Mouse (Mus musculus) gastrocnemius, postnatal 14 days (tissue): Measurements from ENCODE around the gene Synj2. TPM values are rescaled to one million over a fixed set of nuclear protein-coding genes. Genes with fewer than 3 reads are reported as not detected.

Source experiments
- DNase-seq: peaks from one replicate; pipeline ENCODE4 v3.0.0; 2021; ENCODE audit warnings: mixed read lengths
- intact Hi-C: fragments of 180-260 bp; cut with DNase I; formaldehyde crosslinking; loops from one replicate; pipeline ENCODE4 v1.15.1; 2025; ENCODE audit warnings: low total_unique reads
- long read RNA-seq, 2 experiments: library from polyadenylated mRNA; stranded (forward); transcript quantifications; one replicate each; pipeline ENCODE4 v2.0.0; 2021
- total RNA-seq, 2 experiments: library from RNA; stranded (reverse); gene quantifications; 2 replicates each; pipeline ENCODE4 v1.2.3; 2021

The Synj2 gene
- total RNA-seq = 10 to 100 TPM; 28.9 to 44.4 TPM
- long read RNA-seq, experiment 1, full-length matches to known transcripts = 3 of 24 reads
- long read RNA-seq, experiment 1, partial matches to known transcripts = 13 of 24 reads
- long read RNA-seq, experiment 1, other reads (novel, unspliced or antisense) = 8 of 24 reads
- long read RNA-seq, experiment 2, full-length matches to known transcripts = 5 of 38 reads
- long read RNA-seq, experiment 2, partial matches to known transcripts = 20 of 38 reads
- long read RNA-seq, experiment 2, other reads (novel, unspliced or antisense) = 13 of 38 reads

DNA sequence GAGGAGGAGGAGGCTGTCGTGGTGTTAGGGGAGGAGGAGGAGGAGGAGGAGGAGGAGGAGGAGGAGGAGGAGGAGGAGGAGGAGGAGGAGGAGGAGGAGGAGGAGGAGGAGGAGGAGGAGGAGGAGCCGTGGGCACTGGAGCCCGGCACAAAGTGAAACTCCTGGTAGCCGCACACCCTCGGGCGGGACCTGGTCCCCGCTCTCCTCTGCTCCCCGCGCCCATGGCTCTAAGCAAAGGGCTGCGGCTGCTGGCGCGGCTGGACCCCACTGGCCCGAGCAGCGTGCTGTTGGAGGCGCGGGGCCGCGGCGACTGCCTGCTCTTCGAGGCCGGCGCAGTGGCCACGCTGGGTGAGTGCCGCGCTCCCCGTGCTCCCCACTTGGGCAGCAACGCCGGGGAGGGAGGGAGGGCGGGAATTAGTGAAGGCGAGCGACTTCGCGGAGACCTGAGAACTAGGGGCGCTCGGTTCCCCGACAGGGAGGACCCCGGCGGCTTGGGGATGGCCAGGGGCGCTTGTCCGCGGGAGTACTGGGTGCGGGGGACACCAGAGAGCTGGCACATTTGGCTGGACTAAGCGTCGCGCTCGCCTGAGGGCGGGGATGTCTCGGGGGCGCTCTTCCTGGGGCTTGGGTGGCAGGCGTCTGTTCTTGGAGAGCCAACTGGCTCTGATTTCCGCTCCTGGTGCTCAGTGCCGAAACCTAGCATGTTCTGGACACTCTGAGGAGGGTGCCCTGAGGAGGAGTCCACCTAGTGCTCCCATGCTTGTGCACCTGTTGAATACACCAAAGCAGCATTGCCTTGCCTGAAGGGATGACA, at the start of gene Synj2:
Synj2 (plus strand) TSS at position 51 of the 814 bp plus-strand sequence.
- intact Hi-C loops = loop anchor here (5.0 kb wide), 2 partner anchors 46 to 76 kb away; no protein-coding TSS in a partner anchor
- DNase-seq = peak; percentile 67

GRCm38 (mm10) chr17:5891933-5892683, 49.0 kb upstream of the Synj2 start:
- intact Hi-C loops = no loop called here
- no peak for DNase-seq

DNA sequence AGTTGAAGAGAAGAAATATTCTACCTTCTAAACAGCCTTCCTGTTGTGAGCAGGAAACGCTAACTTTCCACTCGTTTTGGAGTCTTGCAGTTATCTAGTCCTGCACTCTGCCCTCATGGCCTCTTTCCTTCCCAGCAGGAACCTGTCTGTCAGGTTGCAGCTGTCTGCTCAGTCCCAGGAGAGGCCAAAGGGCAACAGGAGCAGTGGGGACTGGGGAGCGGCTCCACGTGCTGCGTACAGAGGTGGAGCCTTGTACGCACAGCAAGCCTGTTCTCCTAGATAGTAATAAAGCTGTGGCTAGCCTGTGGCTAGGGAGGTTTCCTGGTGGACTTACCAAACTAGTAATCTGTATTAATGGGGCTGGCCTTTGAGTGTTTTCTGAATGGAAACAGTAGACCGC, 48.0 kb upstream of the Synj2 start:
- intact Hi-C loops = no loop called here
- DNase-seq = no peak

DNA sequence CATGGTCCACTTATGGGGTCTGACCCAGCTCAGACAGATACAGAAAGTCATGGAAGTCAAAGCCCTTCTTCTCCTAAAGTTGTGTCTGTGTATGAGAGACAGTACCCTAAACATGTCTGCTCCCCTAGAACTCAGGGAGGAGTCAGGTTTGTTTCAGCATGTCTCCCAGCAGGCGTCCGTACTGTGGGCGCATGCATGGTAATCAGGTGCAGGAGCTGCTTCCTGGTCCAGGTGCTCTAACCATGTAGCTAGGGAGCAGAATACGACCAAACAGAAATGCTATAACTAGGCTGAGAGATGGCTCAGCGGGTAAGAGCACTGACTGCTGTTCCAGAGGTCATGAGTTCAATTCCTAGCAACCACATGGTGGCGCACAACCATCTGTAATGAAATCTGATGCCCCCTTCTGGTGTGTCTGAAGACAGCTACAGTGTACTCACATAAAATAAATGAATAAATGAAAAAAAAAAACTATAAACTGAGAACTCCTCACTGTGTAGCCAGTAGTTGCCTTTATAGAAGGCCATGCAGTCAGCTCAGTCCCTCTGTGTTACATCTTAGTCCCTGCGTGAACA, 47.4 kb upstream of the Synj2 start:
- no peak for DNase-seq
- intact Hi-C loops = no loop called here

DNA sequence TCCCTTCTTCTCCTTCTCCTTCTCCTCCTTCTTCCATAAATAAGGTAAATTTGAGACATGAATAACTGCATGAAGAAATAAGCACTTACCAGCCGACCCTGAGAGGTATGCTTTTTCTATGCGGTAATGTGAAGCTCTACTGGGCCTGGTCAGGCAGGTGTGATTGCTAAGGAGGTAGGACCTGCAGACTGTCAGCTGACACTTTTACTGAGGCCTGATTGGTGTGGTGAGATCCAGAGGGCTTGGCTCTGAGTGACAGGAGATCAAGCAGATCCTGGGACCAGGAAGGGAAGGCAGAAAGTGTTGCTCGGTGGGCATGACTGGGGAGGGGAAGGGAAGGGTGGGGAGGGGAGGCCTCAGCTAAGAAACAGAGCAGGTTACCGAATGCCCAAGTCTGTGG, 45.0 kb upstream of the Synj2 start:
- intact Hi-C loops = no loop called here

DNA sequence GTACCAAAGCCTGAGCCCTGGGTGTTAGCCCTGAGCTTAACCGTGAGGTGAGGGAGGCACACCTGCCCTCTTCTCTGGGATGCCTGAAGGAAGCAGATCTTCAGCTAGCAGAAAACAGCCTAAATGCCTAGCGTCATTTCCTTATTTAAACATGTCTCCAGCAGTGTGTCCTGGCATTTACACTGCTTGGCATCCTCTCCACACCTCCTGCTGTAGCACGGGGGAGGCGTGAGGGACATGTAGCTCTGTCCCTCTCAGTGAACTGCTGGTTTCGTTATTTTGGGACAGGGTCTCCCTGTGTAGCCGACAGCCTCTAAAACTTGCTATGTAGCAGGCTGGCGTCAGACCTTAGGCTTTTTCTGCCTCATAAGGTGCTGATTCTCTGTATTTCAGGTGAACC, 44.5 kb upstream of the Synj2 start:
- intact Hi-C loops = no loop called here
- no peak for DNase-seq

More for the DNA sequence above, 45.0 kb upstream of the Synj2 start:
- DNase-seq = no peak

GRCm38 (mm10) chr17:5897326-5898200, 43.5 kb upstream of the Synj2 start:
- intact Hi-C loops = no loop called here

GRCm38 (mm10) chr17:5899251-5899650, 41.8 kb upstream of the Synj2 start:
- DNase-seq = no peak
- intact Hi-C loops = no loop called here

More at GRCm38 (mm10) chr17:5897326-5898200, 43.5 kb upstream of the Synj2 start:
- DNase-seq = no peak

DNA sequence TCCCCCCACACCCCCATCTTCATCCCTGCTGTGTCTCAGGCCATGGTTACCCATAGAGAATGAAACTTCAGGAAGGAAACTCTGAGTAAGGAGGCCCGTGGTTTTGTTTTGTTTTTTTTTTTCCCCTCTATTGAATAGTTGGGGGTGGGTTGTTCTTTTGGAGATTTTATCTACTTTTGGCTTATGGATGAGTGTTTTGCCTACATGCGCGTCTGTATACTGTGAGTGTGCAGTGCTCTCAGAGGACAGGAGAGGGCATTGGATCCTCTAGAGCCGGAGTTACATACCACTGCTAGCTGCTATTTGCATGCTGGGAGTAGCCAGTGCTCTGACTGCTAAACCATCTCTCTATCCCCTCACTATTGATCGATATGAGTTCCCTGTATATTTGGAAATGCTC, 39.7 kb upstream of the Synj2 start:
- intact Hi-C loops = no loop called here

DNA sequence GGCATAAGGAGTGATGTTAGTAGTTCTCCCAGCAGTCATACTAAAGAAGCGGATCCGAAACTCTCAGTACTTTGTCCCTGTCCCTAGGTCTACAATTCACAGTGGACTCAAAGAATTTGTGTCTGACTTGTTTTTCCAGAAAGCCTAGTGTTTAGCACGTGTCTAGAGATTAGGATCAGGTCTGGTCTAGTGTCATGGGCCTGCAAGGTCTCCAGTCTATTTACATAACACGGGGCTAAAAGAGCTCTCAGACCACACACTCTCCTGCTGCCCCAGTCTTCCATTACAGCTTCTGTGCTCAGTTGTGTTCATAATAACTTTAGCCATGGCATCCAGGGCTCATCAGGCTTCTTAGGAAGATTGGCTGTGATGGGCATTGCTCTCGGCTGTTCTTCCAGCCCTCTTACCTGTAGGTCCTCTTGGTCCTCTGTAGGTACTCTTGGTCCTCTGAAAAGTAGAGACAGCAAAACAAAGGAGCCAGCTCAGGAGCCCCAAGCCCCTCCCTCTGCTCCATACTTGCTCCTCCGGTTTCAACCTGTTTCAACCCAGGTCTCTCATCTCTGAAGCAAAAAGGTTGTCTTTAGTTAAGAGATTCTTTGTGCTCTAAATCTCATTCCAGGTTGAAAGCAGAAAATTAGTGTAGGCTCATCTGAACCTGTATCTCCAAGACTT, 37.3 kb upstream of the Synj2 start:
- DNase-seq = no peak
- intact Hi-C loops = no loop called here

More for the DNA sequence above, 39.7 kb upstream of the Synj2 start:
- no peak for DNase-seq

DNA sequence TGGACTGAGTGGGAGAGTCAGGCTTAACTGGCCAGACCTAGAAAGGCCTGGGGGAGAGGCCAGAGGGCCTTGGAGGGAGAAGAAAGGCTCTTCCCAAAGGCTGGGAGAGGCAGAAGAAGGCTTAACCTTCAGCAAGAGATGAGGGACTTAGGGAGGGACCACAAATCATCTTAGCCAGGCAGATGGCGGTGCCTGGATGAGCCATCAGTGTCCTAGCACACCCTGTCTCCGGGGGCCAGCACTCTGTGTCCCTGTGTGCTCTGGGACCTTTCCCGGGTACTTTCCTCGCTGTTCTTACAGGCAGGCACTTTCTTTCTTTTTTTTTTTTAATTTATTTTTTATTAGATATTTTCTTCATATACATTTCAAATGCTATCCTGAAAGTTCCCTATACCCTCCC, 31.4 kb upstream of the Synj2 start:
- DNase-seq = no peak

DNA sequence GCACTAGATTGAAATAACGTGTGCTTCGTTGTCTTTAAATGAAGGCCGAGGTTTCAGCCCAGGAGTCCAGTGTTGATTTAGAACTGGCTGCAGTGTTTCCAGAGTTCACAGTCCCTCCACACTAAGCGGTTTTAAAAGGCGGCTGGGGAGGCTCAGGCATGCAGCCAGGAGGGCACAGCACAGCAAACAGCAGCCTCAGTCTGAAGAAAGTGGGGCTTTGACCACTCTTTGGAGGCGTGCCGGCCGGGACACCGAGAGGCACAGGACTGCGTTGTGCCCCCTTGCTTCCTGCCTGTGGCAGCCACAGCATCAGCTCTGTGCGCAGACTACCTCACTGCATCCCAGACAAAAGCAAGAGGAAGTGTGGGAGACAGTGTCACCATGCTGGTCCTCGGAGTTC, 29.5 kb upstream of the Synj2 start:
- intact Hi-C loops = no loop called here
- no peak for DNase-seq

More for the DNA sequence above, 31.4 kb upstream of the Synj2 start:
- intact Hi-C loops = no loop called here

DNA sequence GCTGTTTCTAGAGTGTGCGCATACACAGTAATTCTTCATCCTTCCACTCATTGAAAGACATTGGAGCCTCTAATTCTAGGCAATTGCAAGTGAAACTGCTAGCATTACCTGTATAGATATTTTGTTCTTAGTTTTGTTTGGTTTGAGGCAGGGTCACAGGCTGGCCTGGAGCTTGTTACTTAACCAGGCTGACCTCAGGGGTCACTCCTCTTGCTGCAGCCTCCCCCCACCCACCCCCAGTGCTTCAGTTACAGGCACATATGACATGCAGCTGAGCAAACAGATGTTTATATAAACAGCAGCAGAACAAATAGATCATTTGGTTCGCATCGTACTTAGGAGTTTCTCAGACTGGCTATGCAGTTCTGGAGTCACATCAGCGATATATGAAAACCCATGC, 28.3 kb upstream of the Synj2 start:
- intact Hi-C loops = no loop called here
- no peak for DNase-seq

- intact Hi-C loops = no loop called here
- peak; percentile 66 for DNase-seq
Observed at GRCm38 (mm10) chr17:5914217-5914616, 26.9 kb upstream of the Synj2 start.

- intact Hi-C loops = no loop called here
- no peak for DNase-seq
Observed at GRCm38 (mm10) chr17:5921954-5922353, 19.1 kb upstream of the Synj2 start.

DNA sequence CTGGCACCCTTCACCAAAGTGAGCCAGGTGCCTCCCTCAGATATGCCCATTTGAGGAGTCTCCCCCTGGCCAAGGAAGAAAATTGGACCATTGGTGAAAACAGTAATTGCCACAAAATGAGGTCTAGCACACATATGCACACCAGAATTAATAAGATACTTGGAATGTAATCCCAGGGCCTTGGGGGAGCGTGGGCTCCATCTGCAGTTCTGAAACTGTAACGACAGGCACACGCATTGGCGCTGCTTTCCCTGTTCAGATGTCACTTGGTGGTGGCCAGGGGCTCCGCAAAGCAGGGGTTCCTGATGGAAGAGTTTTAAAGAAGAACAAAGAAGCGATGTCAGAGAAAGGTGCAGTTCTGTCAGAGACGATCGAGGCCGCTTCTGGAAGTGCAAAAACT, 17.8 kb upstream of the Synj2 start:
- DNase-seq = no peak
- intact Hi-C loops = no loop called here

DNA sequence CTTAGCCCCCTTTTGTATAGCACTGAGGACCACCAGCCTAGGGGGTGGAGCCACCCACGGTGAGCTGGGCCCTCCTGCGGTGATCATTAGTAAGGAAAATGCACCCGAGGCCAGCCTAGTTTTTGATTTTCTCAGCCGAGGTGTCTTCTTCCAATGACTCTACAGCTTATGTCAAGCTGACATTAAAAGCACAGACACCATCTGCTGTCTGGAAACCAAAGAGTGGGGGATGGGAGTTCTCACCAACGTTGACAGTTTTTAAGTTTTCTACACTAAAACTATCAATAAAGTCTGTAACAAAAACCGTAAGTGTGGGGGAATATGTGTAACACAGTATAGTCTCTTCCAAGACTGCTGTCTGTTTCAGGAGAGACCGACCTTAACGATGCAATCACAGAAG, 16.8 kb upstream of the Synj2 start:
- intact Hi-C loops = no loop called here
- no peak for DNase-seq

- no peak for DNase-seq
- intact Hi-C loops = no loop called here
Observed at GRCm38 (mm10) chr17:5926710-5927109, 14.4 kb upstream of the Synj2 start.
